Mouse (Mus musculus) embryonic fibroblast, embryonic 13.5 days (primary cell): ENCODE data around the gene Bcat1.

Source experiments
- CTCF ChIP-seq: IDR thresholded peaks from 2 replicates; pipeline ENCODE4 v1.5.1; 2011; ENCODE audit warnings: mild to moderate bottlenecking, control low read depth, low read length, moderate library complexity, borderline replicate concordance; ENCODE audit not compliant: insufficient read depth
- POLR2A ChIP-seq: IDR thresholded peaks from 2 replicates; pipeline ENCODE4 v1.6.1; 2011; ENCODE audit warnings: low read depth, mild to moderate bottlenecking, control low read depth, low read length, moderate library complexity

GRCm38 (mm10) chr6:145090928-145091327 is 14.9 kb upstream of the Bcat1 start:
- TF ChIP-seq POLR2A: no peak
- no peak for TF ChIP-seq CTCF
